Mouse (Mus musculus): ENCODE measurements around the gene Ier3. TPM values are rescaled to one million over a fixed set of nuclear protein-coding genes. Genes with fewer than 3 reads are reported as not detected.
A peak's percentile ranks its signal among the peaks of the same experiment; 100 is the strongest.

Ier3 gene
- polyA plus RNA-seq, 1 experiment from 2014 or later, result 10.1 TPM

DNA sequence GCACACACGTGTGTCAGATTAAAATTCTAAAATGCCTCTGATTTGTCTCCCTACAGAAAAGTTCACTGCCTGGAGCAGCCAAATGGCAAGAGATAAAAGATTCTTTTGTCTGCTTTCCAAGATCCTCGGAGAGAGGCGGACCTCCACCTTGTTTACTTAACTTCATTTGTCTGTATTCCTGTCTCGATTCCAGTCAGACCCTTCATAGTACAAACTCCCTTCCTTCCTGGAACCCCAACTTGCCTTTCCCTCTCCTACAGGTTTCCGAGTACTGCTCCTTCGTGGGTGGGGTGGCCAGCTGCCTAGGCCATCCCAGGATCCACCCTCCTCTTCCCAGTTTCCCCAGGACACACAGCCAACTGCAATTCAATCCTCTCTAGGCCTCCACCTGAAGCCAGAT, 18.5 kb upstream of the Ier3 start:
- peaks cover 4% of the 10 kb centered on the region for H3K4me1 ChIP-seq (ENCODE audit: control insufficient read depth, insufficient read depth, low read length)
- 0 out of 2 replicates have a peak, but pooled peaks cover 5% of the 10 kb centered on the region for H3K9me3 ChIP-seq (ENCODE audit: control insufficient read depth, low read length)
- no peaks in the 10 kb centered on the region for H3K36me3 ChIP-seq (ENCODE audit: control insufficient read depth, insufficient read depth, low read length)
- H3K4me2 ChIP-seq (ENCODE audit: low read depth, low read length), result no peak overlapping the region
- no peak overlapping the region for H3K4me3 ChIP-seq (ENCODE audit: low read depth, low read length)
- H3K9ac ChIP-seq (ENCODE audit: low read depth, low read length), result no peak overlapping the region
- ATAC-seq (ENCODE audit: low read depth), result peak; percentile 62; the same call in 1 of the 2 replicates
- DNase-seq (ENCODE audit: low spot score), result peak; percentile 80
- 35% methylated on average over 6 of the region's 6 CpGs for WGBS
- peak overlapping the region; percentile 10; the same call in 1 of the 2 replicates for H3K27ac ChIP-seq (replicated peaks; ENCODE audit: low read depth, low read length)
- H3K27me3 ChIP-seq (replicated peaks; ENCODE audit: control insufficient read depth, insufficient read depth, low read length), result no peaks in the 10 kb centered on the region

GRCm38 (mm10) chr17:35803858-35804399, 17.6 kb upstream of the Ier3 start:
- ATAC-seq (ENCODE audit: low read depth) (no peak), DNase-seq (ENCODE audit: low spot score) (no peak)
- Histone ChIP-seq H3K9me3 (ENCODE audit: control insufficient read depth, low read length) (no peaks in the 10 kb centered on the region), H3K4me2 (ENCODE audit: low read depth, low read length) (no peak overlapping the region), H3K4me3 (ENCODE audit: low read depth, low read length) (no peak overlapping the region), H3K27ac (replicated peaks; ENCODE audit: low read depth, low read length) (no peak overlapping the region; the same call in 1 of the 2 replicates), H3K9ac (ENCODE audit: low read depth, low read length) (no peak overlapping the region), H3K4me1 (ENCODE audit: control insufficient read depth, insufficient read depth, low read length) (peaks cover 4% of the 10 kb centered on the region), H3K36me3 (ENCODE audit: control insufficient read depth, insufficient read depth, low read length) (no peaks in the 10 kb centered on the region), H3K27me3 (replicated peaks; ENCODE audit: control insufficient read depth, insufficient read depth, low read length) (no peaks in the 10 kb centered on the region)
- 72% methylated on average over 4 of the region's 4 CpGs for WGBS

DNA sequence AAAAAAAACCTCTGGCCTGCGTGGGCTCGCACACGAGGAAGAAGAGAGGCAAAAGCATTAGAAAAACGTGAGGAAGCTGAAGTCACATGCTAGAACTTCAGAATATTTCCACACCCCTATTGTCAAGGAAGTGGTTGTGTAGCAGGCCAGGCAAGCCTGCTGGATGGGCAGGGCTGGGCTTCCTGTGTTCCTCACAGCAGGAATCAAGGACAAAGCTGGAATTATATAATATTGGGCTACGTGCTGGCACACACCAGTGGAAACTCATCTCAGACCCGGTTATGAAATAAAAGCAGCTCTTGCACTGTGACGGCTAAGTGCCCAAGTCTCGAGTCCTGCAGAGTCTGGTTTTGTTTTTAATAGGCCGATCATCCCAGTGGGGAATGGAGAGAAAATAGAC, 13.4 kb upstream of the Ier3 start:
- ATAC-seq (ENCODE audit: low read depth), result peak; percentile 14; the same call in 1 of the 2 replicates
- peak; percentile 68 for DNase-seq (ENCODE audit: low spot score)
- Histone ChIP-seq H3K36me3 (ENCODE audit: control insufficient read depth, insufficient read depth, low read length) (no peaks in the 10 kb centered on the region), H3K27me3 (replicated peaks; ENCODE audit: control insufficient read depth, insufficient read depth, low read length) (no peaks in the 10 kb centered on the region), H3K4me3 (ENCODE audit: low read depth, low read length) (no peak overlapping the region), H3K9me3 (ENCODE audit: control insufficient read depth, low read length) (no peaks in the 10 kb centered on the region), H3K4me2 (ENCODE audit: low read depth, low read length) (no peak overlapping the region), H3K27ac (replicated peaks; ENCODE audit: low read depth, low read length) (peak overlapping the region; percentile 58), H3K9ac (ENCODE audit: low read depth, low read length) (no peak overlapping the region), H3K4me1 (ENCODE audit: control insufficient read depth, insufficient read depth, low read length) (peaks cover 15% of the 10 kb centered on the region)
- 47% methylated on average over 9 of the region's 9 CpGs for WGBS

DNA sequence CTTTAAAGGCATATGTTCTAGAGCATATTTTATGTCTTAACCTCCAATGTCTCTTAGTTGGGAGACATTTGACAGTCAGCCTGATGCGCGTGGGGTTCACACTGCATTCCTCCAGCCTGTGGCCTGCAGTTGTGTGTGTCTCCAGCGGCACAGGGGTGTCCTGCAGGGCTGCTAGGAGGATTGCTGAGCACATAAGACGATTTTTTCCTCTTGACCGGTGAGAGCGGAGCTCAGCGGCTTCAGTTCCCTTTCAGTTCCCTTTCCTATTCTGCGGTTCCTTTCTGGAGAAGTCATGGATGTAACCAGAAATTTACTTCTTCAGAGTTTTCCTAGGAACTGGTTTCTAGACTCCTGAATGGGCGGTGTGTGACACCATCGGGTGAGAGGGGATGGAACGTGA, 12.1 kb upstream of the Ier3 start:
- no peak overlapping the region for H3K27ac ChIP-seq (replicated peaks; ENCODE audit: low read depth, low read length)
- H3K4me3 ChIP-seq (ENCODE audit: low read depth, low read length), result no peak overlapping the region
- no peak for DNase-seq (ENCODE audit: low spot score)
- no peak overlapping the region for H3K4me2 ChIP-seq (ENCODE audit: low read depth, low read length)
- no peak for ATAC-seq (ENCODE audit: low read depth)
- H3K9ac ChIP-seq (ENCODE audit: low read depth, low read length), result no peak overlapping the region
- WGBS, result 90% methylated on average over 11 of the region's 11 CpGs
- no peaks in the 10 kb centered on the region for H3K27me3 ChIP-seq (replicated peaks; ENCODE audit: control insufficient read depth, insufficient read depth, low read length)
- H3K4me1 ChIP-seq (ENCODE audit: control insufficient read depth, insufficient read depth, low read length), result peaks cover 24% of the 10 kb centered on the region
- H3K36me3 ChIP-seq (ENCODE audit: control insufficient read depth, insufficient read depth, low read length), result no peaks in the 10 kb centered on the region
- H3K9me3 ChIP-seq (ENCODE audit: control insufficient read depth, low read length), result no peaks in the 10 kb centered on the region

- Histone ChIP-seq H3K4me2 (ENCODE audit: low read depth, low read length) (no peak overlapping the region), H3K27ac (replicated peaks; ENCODE audit: low read depth, low read length) (no peak overlapping the region), H3K9ac (ENCODE audit: low read depth, low read length) (no peak overlapping the region), H3K27me3 (replicated peaks; ENCODE audit: control insufficient read depth, insufficient read depth, low read length) (no peaks in the 10 kb centered on the region), H3K36me3 (ENCODE audit: control insufficient read depth, insufficient read depth, low read length) (no peaks in the 10 kb centered on the region), H3K4me1 (ENCODE audit: control insufficient read depth, insufficient read depth, low read length) (peaks cover 32% of the 10 kb centered on the region), H3K9me3 (ENCODE audit: control insufficient read depth, low read length) (no peaks in the 10 kb centered on the region), H3K4me3 (ENCODE audit: low read depth, low read length) (no peak overlapping the region)
- DNase-seq (ENCODE audit: low spot score) (no peak), ATAC-seq (ENCODE audit: low read depth) (no peak)
- whole genome bisulfite sequencing, result 73% methylated on average over 5 of the region's 5 CpGs
These were observed 10.4 kb upstream of the Ier3 start for GRCm38 (mm10) chr17:35810900-35811648.

GRCm38 (mm10) chr17:35812307-35812706, 9.2 kb upstream of the Ier3 start:
- H3K4me1 ChIP-seq (ENCODE audit: control insufficient read depth, insufficient read depth, low read length), result peaks cover 44% of the 10 kb centered on the region
- ATAC-seq (ENCODE audit: low read depth) (no peak), DNase-seq (ENCODE audit: low spot score) (no peak)
- no peak overlapping the region for H3K9ac ChIP-seq (ENCODE audit: low read depth, low read length)
- H3K27ac ChIP-seq (replicated peaks; ENCODE audit: low read depth, low read length), result peak overlapping the region; percentile 78
- WGBS, result 61% methylated on average over 5 of the region's 5 CpGs
- H3K27me3 ChIP-seq (replicated peaks; ENCODE audit: control insufficient read depth, insufficient read depth, low read length), result no peaks in the 10 kb centered on the region
- no peaks in the 10 kb centered on the region for H3K9me3 ChIP-seq (ENCODE audit: control insufficient read depth, low read length)
- H3K4me2 ChIP-seq (ENCODE audit: low read depth, low read length), result no peak overlapping the region
- no peaks in the 10 kb centered on the region for H3K36me3 ChIP-seq (ENCODE audit: control insufficient read depth, insufficient read depth, low read length)
- H3K4me3 ChIP-seq (ENCODE audit: low read depth, low read length), result no peak overlapping the region

DNA sequence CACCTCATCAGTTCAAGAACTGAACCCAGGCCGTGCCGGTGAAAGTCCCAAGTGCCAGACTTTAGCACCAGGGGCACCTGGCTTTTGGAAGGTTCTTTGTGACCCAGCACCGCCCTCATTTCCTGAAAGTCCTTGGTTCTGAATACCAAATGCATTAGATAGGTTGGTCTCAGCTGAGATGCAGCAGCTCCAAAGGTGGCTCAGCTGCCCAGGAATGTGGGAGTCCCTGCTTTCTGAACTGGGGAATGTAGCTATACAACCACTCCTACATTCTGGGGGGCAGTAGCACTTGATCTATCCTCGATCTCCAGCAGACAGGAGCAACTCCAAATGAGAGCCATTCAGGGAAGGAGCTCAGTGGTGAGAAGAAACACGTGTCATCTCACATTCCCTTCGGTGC, 8.7 kb upstream of the Ier3 start:
- Histone ChIP-seq H3K4me3 (ENCODE audit: low read depth, low read length) (no peak overlapping the region), H3K4me2 (ENCODE audit: low read depth, low read length) (peak overlapping the region; percentile 3; the same call in 1 of the 2 replicates), H3K9ac (ENCODE audit: low read depth, low read length) (no peak overlapping the region), H3K27me3 (replicated peaks; ENCODE audit: control insufficient read depth, insufficient read depth, low read length) (no peaks in the 10 kb centered on the region), H3K36me3 (ENCODE audit: control insufficient read depth, insufficient read depth, low read length) (no peaks in the 10 kb centered on the region), H3K9me3 (ENCODE audit: control insufficient read depth, low read length) (no peaks in the 10 kb centered on the region), H3K4me1 (ENCODE audit: control insufficient read depth, insufficient read depth, low read length) (peaks cover 48% of the 10 kb centered on the region), H3K27ac (replicated peaks; ENCODE audit: low read depth, low read length) (peak overlapping the region; percentile 78)
- 40% methylated on average over 6 of the region's 6 CpGs for WGBS
- no peak for DNase-seq (ENCODE audit: low spot score)
- peak; percentile 58 for ATAC-seq (ENCODE audit: low read depth)

GRCm38 (mm10) chr17:35813245-35813647, 8.2 kb upstream of the Ier3 start:
- H3K36me3 ChIP-seq (ENCODE audit: control insufficient read depth, insufficient read depth, low read length), result no peaks in the 10 kb centered on the region
- peak overlapping the region; percentile 78 for H3K27ac ChIP-seq (replicated peaks; ENCODE audit: low read depth, low read length)
- H3K9ac ChIP-seq (ENCODE audit: low read depth, low read length), result no peak overlapping the region
- DNase-seq (ENCODE audit: low spot score) (peak; percentile 97), ATAC-seq (ENCODE audit: low read depth) (peak; percentile 82)
- H3K9me3 ChIP-seq (ENCODE audit: control insufficient read depth, low read length), result no peaks in the 10 kb centered on the region
- H3K27me3 ChIP-seq (replicated peaks; ENCODE audit: control insufficient read depth, insufficient read depth, low read length), result no peaks in the 10 kb centered on the region
- H3K4me1 ChIP-seq (ENCODE audit: control insufficient read depth, insufficient read depth, low read length), result peaks cover 48% of the 10 kb centered on the region
- peak overlapping the region; percentile 3; the same call in 1 of the 2 replicates for H3K4me2 ChIP-seq (ENCODE audit: low read depth, low read length)
- H3K4me3 ChIP-seq (ENCODE audit: low read depth, low read length), result no peak overlapping the region
- WGBS, result 15% methylated on average over 7 of the region's 7 CpGs

All from embryonic facial prominence, embryonic 14.5 days (tissue).